Comparison of ENCODE assay signal across 22 mouse cellular contexts in genomic region chr2:70025711-70026110, GRCm38 (mm10). TPM values are rescaled to one million over a fixed set of nuclear protein-coding genes. Genes with fewer than 3 reads are reported as not detected.
A peak's percentile ranks its signal among the peaks of the same experiment; 100 is the strongest.
DNase-seq lines count a peak whose midpoint lies in the region; ATAC-seq lines count a peak whose summit lies in the region.
"Had no signal": no experiment of that assay in that cellular context is flagged by ENCODE, and none has a peak within 500 bp of the region (broad histone marks: within the 10 kb centered on the region; RNA-seq: fewer than 3 reads in every experiment).

No protein-coding gene starts in this region.

- DNase-seq in frontal cortex, adult 2 months (ENCODE audit: extremely low spot score in 1 of 2, low spot score in 1 of 2) = peak; percentile 33 to 41
- DNase-seq in frontal cortex, postnatal 25 days (ENCODE audit: low spot score in 2 of 2) = no peak
- peak; percentile 24 for DNase-seq in layer of hippocampus, adult 9-10 months (ENCODE audit: low spot score)
- DNase-seq in layer of hippocampus, postnatal 14 days (ENCODE audit: low spot score in 2 of 2) = no peak
- DNase-seq in liver = no peak
- no peak for DNase-seq in forebrain, embryonic 11.5 days (ENCODE audit: low spot score)
- DNase-seq: adrenal gland, postnatal 10 days; cerebellum, adult 11-12 months; cerebellum, adult 9-10 months; cerebellum, postnatal 25 days; forebrain, postnatal 0 days; gastrocnemius, postnatal 36 days; heart, adult 18-20 months; heart, postnatal 10 days had no signal

- peaks cover 20% of the 10 kb centered on the region for H3K4me1 ChIP-seq in liver, embryonic 15.5 days (replicated peaks)
- H3K4me1 ChIP-seq in forebrain, embryonic 11.5 days (replicated peaks; ENCODE audit: control insufficient read depth, insufficient read depth, low read length) = no peaks in the 10 kb centered on the region
- H3K4me1 ChIP-seq: embryonic facial prominence, embryonic 13.5 days; forebrain, embryonic 13.5 days; heart, embryonic 10.5 days; hindbrain, embryonic 13.5 days had no signal

- 82% methylated on average over 5 of the region's 5 CpGs for WGBS in liver, embryonic 15.5 days (ENCODE audit: insufficient replicate concordance)
- WGBS in forebrain, embryonic 11.5 days = 88% methylated on average over 5 of the region's 5 CpGs

- no peak overlapping the region for H3K9ac ChIP-seq in liver, embryonic 15.5 days
- no peak overlapping the region for H3K9ac ChIP-seq in forebrain, embryonic 11.5 days (ENCODE audit: low read length)
- H3K9ac ChIP-seq: embryonic facial prominence, embryonic 13.5 days; forebrain, embryonic 13.5 days; forebrain, postnatal 0 days; hindbrain, embryonic 13.5 days had no signal

- no peak overlapping the region for H3K4me3 ChIP-seq in liver, embryonic 15.5 days (replicated peaks)
- no peak overlapping the region for H3K4me3 ChIP-seq in forebrain, embryonic 11.5 days (ENCODE audit: low read depth, low read length)
- H3K4me3 ChIP-seq: embryonic facial prominence, embryonic 13.5 days; forebrain, embryonic 13.5 days; heart, embryonic 10.5 days; hindbrain, embryonic 13.5 days had no signal

- 0 out of 2 replicates have a peak overlapping the region, but pooled peaks have one; percentile 9 for H3K27ac ChIP-seq in liver, embryonic 15.5 days (replicated peaks)
- H3K27ac ChIP-seq in forebrain, embryonic 11.5 days (ENCODE audit: low read depth, low read length) = no peak overlapping the region
- H3K27ac ChIP-seq: embryonic facial prominence, embryonic 13.5 days; forebrain, embryonic 13.5 days; heart, embryonic 10.5 days; hindbrain, embryonic 13.5 days; hindbrain, postnatal 0 days had no signal

- ATAC-seq in liver, embryonic 15.5 days (ENCODE audit: insufficient read depth) = no peak
- ATAC-seq in forebrain, embryonic 11.5 days (replicated peaks; ENCODE audit: low FRiP score) = no peak
- ATAC-seq: forebrain, embryonic 13.5 days; hindbrain, postnatal 0 days had no signal

- H3K27me3 ChIP-seq in liver, embryonic 15.5 days = peaks cover 3% of the 10 kb centered on the region; the same call in 1 of the 2 replicates
- no peaks in the 10 kb centered on the region for H3K27me3 ChIP-seq in forebrain, embryonic 11.5 days (ENCODE audit: control insufficient read depth, insufficient read depth, low read length)
- H3K27me3 ChIP-seq: embryonic facial prominence, embryonic 13.5 days; forebrain, embryonic 13.5 days; hindbrain, embryonic 13.5 days had no signal

- H3K4me2 ChIP-seq in liver, embryonic 15.5 days = no peak overlapping the region
- no peak overlapping the region for H3K4me2 ChIP-seq in forebrain, embryonic 11.5 days (ENCODE audit: low read depth, low read length, severe bottlenecking)
- H3K4me2 ChIP-seq: embryonic facial prominence, embryonic 13.5 days; forebrain, embryonic 13.5 days; hindbrain, embryonic 13.5 days had no signal

- peaks cover 22% of the 10 kb centered on the region for H3K36me3 ChIP-seq in liver, embryonic 15.5 days (replicated peaks)
- no peaks in the 10 kb centered on the region; the same call in 1 of the 2 replicates for H3K36me3 ChIP-seq in forebrain, embryonic 11.5 days (ENCODE audit: control insufficient read depth, insufficient read depth, low read length)

- no peaks in the 10 kb centered on the region for H3K9me3 ChIP-seq in liver, embryonic 15.5 days (replicated peaks)
- H3K9me3 ChIP-seq in forebrain, embryonic 11.5 days (ENCODE audit: control insufficient read depth, low read length) = no peaks in the 10 kb centered on the region
- H3K9me3 ChIP-seq: heart, embryonic 10.5 days; hindbrain, embryonic 13.5 days had no signal

RNA-seq across cellular contexts. Expression of gene Myo3b, which starts 13.2 kb away (rescaled TPM):
- 0.96 and 0.99 TPM in 2 replicates for polyA plus RNA-seq in frontal cortex, adult 2 months (2012; rRNA removed)
- 1 to 10 TPM; 1.2 to 1.3 TPM for total RNA-seq in layer of hippocampus, postnatal 14 days (2021)
- polyA plus RNA-seq in liver, embryonic 15.5 days (2015; fragmentation: Nextera tagmentation; extraction: Ambion mirVana) = not detected in 2 replicates
- polyA plus RNA-seq in forebrain, embryonic 11.5 days (2014; fragmentation: Nextera tagmentation; extraction: Ambion mirVana) = 0.07 TPM in 1 of 2 replicates, not detected in the other
- total RNA-seq: adrenal gland, postnatal 10 days; gastrocnemius, adult 8-10 months; gastrocnemius, postnatal 36 days; MEL had no signal
- polyA plus RNA-seq: embryonic facial prominence, embryonic 13.5 days had no signal

Comparison
In these comparisons a context has a peak if more than half of its experiments do, and no peak if none do; other contexts are left out.
1. DNase-seq: peak in frontal cortex, adult 2 months (2 of 2) and layer of hippocampus, adult 9-10 months (single experiment); none in frontal cortex, postnatal 25 days (0 of 2), layer of hippocampus, postnatal 14 days (0 of 2), liver (single experiment) and forebrain, embryonic 11.5 days (single experiment).